Mouse (Mus musculus) layer of hippocampus, adult 18-20 months (tissue): ENCODE data around the gene Polr2e. TPM values are rescaled to one million over a fixed set of nuclear protein-coding genes. Genes with fewer than 3 reads are reported as not detected.

Experiments used
- DNase-seq, 2 experiments: peaks; one replicate each; pipeline ENCODE4 v3.0.0; 2022; ENCODE audit warnings: low spot score in 2 of 2
- total RNA-seq, 2 experiments: library from RNA; stranded (reverse); gene quantifications; 2 replicates each; pipeline ENCODE4 v1.2.3; 2021

Gene Polr2e
- total RNA-seq, 2 experiments from 2014 or later, result 88.2 to 93.9 TPM

DNA sequence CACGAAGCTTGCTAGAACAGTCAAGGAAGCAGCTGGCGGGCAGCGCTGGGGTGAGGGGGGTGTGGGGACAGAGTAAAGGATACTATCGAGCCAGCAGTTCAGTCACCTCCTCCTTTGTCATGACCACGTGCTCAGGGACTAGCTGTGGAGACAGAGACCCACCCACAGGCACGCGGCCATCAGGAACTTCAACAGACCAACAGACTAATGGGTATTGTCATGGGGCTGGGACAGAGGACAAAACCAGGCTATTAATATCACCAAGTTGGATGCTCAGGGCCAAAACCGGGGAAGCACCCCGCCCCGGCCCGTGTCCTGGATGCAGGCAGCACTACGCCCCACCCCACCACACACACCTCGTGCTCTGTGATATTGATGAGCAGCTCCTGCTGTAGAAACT, 2.8 kb downstream of the Polr2e start:
- no peak for DNase-seq

DNA sequence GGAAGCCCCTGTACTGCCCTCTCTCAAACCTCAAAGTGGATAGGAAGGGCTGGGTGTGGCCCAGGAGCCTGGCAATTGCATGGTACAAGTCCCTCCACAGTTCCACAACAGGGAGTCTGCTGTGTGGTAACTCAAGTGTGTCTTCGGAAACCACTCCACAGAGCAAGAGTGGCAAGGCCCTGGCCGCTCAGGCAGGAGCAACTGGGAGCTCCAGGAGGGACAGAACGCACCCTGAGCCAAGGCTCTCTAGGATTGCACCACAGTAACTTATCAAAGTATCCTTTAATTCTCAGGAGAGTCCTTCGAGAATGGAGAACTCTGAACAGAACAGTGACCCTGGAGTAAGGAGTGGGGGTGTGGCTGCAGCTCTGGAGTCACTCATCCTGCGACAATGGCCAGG, 3.9 kb downstream of the Polr2e start:
- no peak for DNase-seq

GRCm38 (mm10) chr10:80035148-80035547, 4.4 kb downstream of the Polr2e start:
- DNase-seq, result no peak

GRCm38 (mm10) chr10:80033511-80034391, 5.8 kb downstream of the Polr2e start:
- no peak for DNase-seq

DNA sequence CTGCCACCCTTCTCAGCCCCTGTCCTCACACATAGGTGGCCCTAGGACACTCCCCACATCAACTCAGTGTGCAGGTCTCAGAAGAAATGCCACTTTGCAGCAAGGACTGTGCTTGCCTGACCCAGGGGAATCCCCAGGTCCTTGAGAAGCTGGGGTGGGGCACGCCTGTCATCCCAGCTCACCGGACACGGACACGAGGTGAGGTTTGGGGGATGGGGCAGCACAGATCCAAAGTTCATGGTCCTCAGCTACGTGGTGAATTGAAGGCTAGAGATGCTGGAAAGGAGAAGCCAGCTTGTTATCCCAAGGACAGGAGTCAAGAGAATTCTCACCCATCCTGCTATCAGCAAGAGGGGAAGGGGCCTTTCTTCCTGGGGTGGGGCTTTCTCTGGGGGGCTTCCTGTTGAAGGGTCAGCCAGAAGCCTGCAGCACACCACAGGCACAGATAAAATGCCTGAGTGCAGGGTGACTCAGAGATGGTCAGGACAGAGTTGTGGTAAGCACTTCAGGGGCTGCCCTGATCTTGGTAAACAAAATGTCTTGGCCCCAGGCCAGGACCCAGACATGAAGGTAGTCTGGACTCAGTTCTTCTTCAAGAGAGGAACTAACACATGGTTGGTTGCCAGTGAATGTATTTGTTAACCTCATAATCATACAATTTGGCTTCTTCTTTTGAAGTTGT, 6.7 kb downstream of the Polr2e start:
- DNase-seq, result no peak

- DNase-seq, result no peak
These were observed 8.9 kb downstream of the Polr2e start for GRCm38 (mm10) chr10:80030736-80031135.

DNA sequence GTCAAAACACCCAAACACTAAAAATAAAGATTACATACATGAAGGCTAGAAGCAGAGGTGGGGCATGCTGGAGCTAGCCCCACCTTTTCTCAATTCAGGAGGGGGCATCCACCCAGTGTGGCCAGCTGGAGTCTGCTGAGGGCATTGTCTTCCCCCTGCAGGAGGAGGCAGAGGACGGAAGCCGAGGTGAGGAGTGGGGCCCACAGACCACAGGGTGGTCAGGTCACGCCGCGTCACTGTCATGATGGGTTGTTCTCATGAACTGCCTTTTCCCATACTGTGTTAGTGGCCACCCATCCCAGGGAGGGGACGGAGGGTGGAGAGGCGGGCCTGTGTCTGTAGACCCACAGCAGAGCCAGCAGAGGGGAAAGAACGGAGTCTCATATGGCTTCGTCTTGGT, 9.4 kb downstream of the Polr2e start:
- DNase-seq, result no peak

DNA sequence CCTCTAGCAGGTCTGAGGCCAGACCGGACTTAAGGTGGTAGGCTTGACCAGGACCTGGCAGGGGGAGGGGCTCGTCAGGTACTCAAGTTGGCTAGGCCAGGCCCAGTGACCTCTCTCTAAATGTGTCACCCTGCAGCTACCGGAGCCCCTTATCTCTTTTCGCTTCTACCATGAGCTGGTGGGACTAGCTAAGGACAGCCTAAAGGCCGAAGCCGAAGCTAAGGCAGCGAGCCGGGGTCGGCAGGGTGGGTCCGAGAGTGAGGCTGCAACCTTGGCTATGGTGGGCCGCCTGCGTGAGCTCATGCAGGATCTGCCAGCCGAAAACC, 11.1 kb downstream of the Polr2e start:
- no peak for DNase-seq

DNA sequence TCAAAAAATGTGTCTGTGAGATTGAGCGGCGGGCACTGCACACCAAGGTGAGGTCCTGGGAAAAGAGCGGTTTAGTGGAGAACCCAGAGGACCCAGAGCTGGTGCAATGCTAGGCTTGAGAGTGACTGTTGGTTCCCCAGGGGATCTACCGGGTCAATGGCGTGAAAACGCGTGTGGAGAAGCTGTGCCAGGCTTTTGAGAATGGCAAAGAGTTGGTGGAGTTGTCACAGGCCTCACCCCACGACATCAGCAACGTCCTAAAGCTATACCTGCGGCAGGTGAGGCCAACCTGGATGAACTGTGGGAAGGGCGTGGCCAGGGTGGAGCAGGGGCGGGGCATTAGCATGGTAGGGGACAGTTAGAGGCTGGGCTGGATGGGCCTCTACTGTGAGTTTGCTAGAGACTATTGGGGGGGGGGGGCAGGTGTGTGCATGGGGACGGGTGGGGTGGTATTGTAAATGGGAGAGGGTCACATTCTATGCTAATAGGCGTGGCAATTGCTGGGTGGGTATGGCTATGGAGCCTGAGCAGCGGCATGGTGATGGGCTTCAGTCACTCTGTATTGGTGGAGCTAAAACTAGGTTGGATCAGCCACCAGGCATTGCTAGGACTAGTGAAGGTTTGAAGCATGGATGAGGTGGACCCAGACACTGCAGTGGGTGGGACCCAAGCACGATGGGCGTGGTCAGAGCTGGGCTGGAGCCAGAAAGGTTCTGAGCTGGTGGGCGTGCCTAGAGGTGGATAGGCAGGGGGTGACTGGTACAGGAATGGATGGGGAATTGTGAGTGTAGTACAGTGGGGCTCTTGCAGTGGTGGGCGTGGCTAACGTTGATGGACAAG, 11.7 kb downstream of the Polr2e start:
- DNase-seq, result no peak

- DNase-seq, result no peak
These were observed 13.7 kb downstream of the Polr2e start for GRCm38 (mm10) chr10:80025889-80026288.

GRCm38 (mm10) chr10:80025463-80025862, 14.1 kb downstream of the Polr2e start:
- DNase-seq, result no peak

GRCm38 (mm10) chr10:80025044-80025347, 14.6 kb downstream of the Polr2e start:
- no peak for DNase-seq

GRCm38 (mm10) chr10:80024229-80025043, 15.2 kb downstream of the Polr2e start:
- DNase-seq, result no peak

- DNase-seq, result no peak
These were observed 15.8 kb downstream of the Polr2e start for GRCm38 (mm10) chr10:80023758-80024157.

GRCm38 (mm10) chr10:80022806-80023205, 16.8 kb downstream of the Polr2e start:
- DNase-seq, result no peak

- DNase-seq, result no peak
These were observed 17.4 kb downstream of the Polr2e start for GRCm38 (mm10) chr10:80022164-80022563.

DNA sequence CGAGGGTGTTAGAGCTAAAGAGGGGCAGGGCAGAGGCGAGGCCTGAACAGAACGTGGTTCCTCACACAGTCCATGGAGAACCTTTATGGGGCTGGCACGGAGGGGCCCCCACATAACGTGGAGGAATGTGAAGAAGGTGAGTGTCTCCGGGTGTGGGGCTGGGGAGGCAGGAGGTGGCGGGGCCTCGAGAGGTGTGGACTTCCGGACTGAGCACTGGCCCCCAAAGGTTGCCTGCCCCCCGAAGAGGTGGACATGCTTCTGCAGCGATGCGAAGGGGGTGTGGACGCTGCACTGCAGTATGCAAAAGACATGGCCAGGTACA, 18.3 kb downstream of the Polr2e start:
- no peak for DNase-seq

DNA sequence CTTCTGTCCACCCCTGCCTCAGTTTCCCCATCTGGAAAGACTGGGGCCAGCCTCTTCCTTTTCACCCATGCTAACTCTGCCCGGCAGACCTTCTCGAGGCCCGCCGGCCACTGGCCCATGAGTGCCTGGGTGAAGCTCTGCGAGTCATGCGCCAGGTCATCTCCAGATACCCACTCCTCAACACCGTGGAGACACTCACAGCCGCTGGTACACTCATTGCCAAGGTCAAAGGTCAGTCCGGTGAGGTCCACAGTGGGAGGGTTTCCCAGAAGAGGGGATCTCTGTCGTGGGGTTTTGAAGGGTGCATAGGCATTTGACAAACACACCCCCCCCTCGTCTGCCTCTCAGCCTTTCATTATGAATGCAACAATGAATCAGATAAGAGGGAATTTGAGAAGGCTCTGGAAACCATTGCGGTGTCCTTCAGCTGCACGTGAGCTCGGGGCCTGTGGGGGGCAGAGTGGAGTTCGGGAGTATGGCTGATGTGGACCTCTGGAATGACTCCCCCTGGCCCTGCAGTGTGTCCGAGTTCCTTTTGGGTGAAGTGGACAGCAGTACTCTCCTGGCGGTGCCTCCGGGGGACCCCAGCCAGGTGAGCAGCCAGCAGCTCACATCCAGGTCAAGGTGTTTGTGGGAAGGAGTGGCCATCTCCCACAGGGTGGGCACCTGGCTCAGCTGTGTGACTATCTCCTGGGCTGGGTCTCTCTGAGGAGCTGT, 18.8 kb downstream of the Polr2e start:
- no peak for DNase-seq

DNA sequence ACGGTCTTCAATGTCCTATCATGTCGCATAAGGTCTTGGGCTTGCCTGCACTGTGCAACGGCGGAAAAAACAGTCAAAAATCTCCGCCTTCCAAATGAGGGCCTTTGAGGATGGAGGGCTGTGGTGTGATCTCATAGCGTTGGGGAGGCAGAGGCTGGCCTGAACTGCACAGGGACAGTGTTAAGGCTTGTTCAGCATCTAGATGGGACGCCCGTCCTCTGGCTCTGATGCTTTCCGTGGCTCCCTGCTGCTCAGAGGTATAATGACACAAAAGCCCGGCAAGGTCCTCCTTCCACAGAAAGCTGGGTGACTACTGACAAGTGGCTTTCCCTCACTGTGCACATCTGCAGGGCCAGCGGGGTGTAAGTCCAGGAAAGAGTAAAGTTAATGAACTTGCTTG, 19.4 kb downstream of the Polr2e start:
- DNase-seq, result no peak

DNA sequence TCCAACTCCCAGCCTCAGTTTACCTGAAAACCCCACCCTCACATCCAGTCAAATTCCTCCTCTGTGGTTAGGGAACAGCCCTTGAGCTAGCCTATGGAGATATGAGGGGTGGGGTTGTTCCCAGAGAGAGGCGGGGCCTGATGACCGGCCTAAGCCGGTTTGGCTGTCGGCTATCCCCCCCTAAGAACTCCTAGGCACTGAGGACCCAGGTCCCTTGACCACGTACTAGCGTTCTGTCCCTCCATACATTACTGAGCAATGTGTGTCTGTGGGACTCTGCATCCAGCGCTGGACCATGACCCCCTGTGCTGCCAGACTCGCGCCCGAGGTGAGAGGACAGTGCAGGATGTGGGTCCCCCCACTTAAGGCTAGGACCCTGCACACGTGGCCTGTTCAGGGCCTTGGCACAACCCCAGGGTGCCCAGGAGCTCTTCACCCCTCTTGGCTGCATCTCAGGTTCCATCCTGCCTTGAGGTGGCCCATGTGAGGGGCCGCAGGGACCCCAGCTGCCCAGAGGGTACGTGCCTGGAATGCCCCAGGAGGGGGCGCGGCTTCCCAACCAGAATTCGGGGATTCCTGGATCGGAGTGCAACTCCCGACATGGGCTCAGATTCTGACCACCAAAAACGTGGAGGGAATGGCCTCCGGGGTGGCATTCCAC, 20.0 kb downstream of the Polr2e start:
- DNase-seq, result no peak
